Mouse (Mus musculus) hindbrain, embryonic 10.5 days (tissue): Measurements from ENCODE around the gene Dusp23. TPM values are rescaled to one million over a fixed set of nuclear protein-coding genes. Genes with fewer than 3 reads are reported as not detected.
A peak's percentile ranks its signal among the peaks of the same experiment; 100 is the strongest.

Experiments used
- DNase-seq: peaks from one replicate; pipeline ENCODE4 v3.0.0-alpha.2; 2017; ENCODE audit warnings: low spot score
- H3K27ac ChIP-seq: fragments of 300-500 bp; sonication (generic); 2 replicates; pipeline ENCODE4 v1.5.1; 2016; ENCODE audit warnings: mild to moderate bottlenecking, moderate library complexity
- H3K27me3 ChIP-seq: fragments of 300-500 bp; sonication (generic); 2 replicates; pipeline ENCODE4 v1.6.1; 2016; ENCODE audit warnings: mild to moderate bottlenecking; ENCODE audit not compliant: poor library complexity, insufficient read depth, severe bottlenecking
- H3K36me3 ChIP-seq: fragments of 300-500 bp; sonication (generic); 2 replicates; pipeline ENCODE4 v1.6.1; 2016; ENCODE audit warnings: mild to moderate bottlenecking, moderate library complexity
- H3K4me1 ChIP-seq: fragments of 300-500 bp; sonication (generic); replicated peaks from 2 replicates; pipeline ENCODE4 v1.6.1; 2016; ENCODE audit warnings: mild to moderate bottlenecking
- H3K4me3 ChIP-seq: fragments of 300-500 bp; sonication (generic); 2 replicates; pipeline ENCODE4 v1.5.1; 2016; ENCODE audit warnings: mild to moderate bottlenecking, moderate library complexity
- H3K9me3 ChIP-seq: fragments of 300-500 bp; sonication (generic); 2 replicates; pipeline ENCODE4 v1.6.1; 2016; ENCODE audit warnings: mild to moderate bottlenecking, moderate library complexity
- WGBS: fragments of 180-500 bp; shearing (Covaris S2); methylation state at CpG from one replicate; pipeline ENCODE4 v1.1.7; 2016; 5-methylcytosine and 5-hydroxymethylcytosine counted together
- polyA plus RNA-seq: library from polyadenylated mRNA; unstranded; fragments of >200 nt; fragmentation: Nextera tagmentation; extraction: Ambion mirVana; gene quantifications from 2 replicates; pipeline ENCODE4 v1.2.1, GENCODE M21; 2016

Dusp23 gene
- polyA plus RNA-seq, 1 experiment from 2014 or later, result 10.2 TPM

GRCm38 (mm10) chr1:172647236-172647635 lies 14.5 kb upstream of the Dusp23 start:
- no peak for DNase-seq
- WGBS, result 51% methylated on average over 4 of the region's 4 CpGs
- H3K36me3 ChIP-seq, result no peaks in the 10 kb centered on the region
- H3K27me3 ChIP-seq, result no peaks in the 10 kb centered on the region
- H3K9me3 ChIP-seq, result no peaks in the 10 kb centered on the region
- H3K4me3 ChIP-seq, result no peak overlapping the region
- no peaks in the 10 kb centered on the region for H3K4me1 ChIP-seq
- no peak overlapping the region for H3K27ac ChIP-seq

GRCm38 (mm10) chr1:172638781-172639180 lies 6.0 kb upstream of the Dusp23 start:
- Histone ChIP-seq H3K27me3 (no peaks in the 10 kb centered on the region), H3K4me1 (peaks cover 7% of the 10 kb centered on the region; the same call in 1 of the 2 replicates), H3K4me3 (no peak overlapping the region), H3K27ac (no peak overlapping the region), H3K36me3 (no peaks in the 10 kb centered on the region), H3K9me3 (no peaks in the 10 kb centered on the region)
- WGBS, result 60% methylated on average over 2 of the region's 2 CpGs
- no peak for DNase-seq

- no peaks in the 10 kb centered on the region for H3K36me3 ChIP-seq
- WGBS, result 87% methylated on average over 4 of the region's 4 CpGs
- DNase-seq, result no peak
- H3K4me1 ChIP-seq, result peaks cover 7% of the 10 kb centered on the region; the same call in 1 of the 2 replicates
- no peak overlapping the region for H3K4me3 ChIP-seq
- H3K9me3 ChIP-seq, result no peaks in the 10 kb centered on the region
- no peaks in the 10 kb centered on the region for H3K27me3 ChIP-seq
- H3K27ac ChIP-seq, result no peak overlapping the region
Observed at GRCm38 (mm10) chr1:172637801-172638200, 5.0 kb upstream of the Dusp23 start.

- Histone ChIP-seq H3K36me3 (no peaks in the 10 kb centered on the region), H3K27ac (no peak overlapping the region), H3K4me1 (peaks cover 11% of the 10 kb centered on the region; the same call in 1 of the 2 replicates), H3K4me3 (no peak overlapping the region), H3K27me3 (no peaks in the 10 kb centered on the region), H3K9me3 (no peaks in the 10 kb centered on the region)
- no peak for DNase-seq
- WGBS, result 88% methylated on average over 5 of the region's 5 CpGs
Observed at GRCm38 (mm10) chr1:172636266-172636665, 3.5 kb upstream of the Dusp23 start.

GRCm38 (mm10) chr1:172635258-172635657 lies 2.5 kb upstream of the Dusp23 start:
- Histone ChIP-seq H3K27ac (no peak overlapping the region), H3K9me3 (no peaks in the 10 kb centered on the region), H3K27me3 (no peaks in the 10 kb centered on the region), H3K36me3 (no peaks in the 10 kb centered on the region), H3K4me3 (no peak overlapping the region), H3K4me1 (peaks cover 11% of the 10 kb centered on the region; the same call in 1 of the 2 replicates)
- WGBS, result 65% methylated on average over 4 of the region's 4 CpGs
- no peak for DNase-seq

- WGBS, result 91% methylated on average over 2 of the region's 2 CpGs
- no peak overlapping the region for H3K4me3 ChIP-seq
- H3K4me1 ChIP-seq, result peaks cover 15% of the 10 kb centered on the region; the same call in 1 of the 2 replicates
- no peak for DNase-seq
- H3K9me3 ChIP-seq, result no peaks in the 10 kb centered on the region
- H3K27ac ChIP-seq, result no peak overlapping the region
- no peaks in the 10 kb centered on the region for H3K27me3 ChIP-seq
- no peaks in the 10 kb centered on the region for H3K36me3 ChIP-seq
Observed at GRCm38 (mm10) chr1:172634136-172634535, 1.4 kb upstream of the Dusp23 start.

GRCm38 (mm10) chr1:172631721-172632120 lies 1.0 kb downstream of the Dusp23 start:
- Histone ChIP-seq H3K36me3 (no peaks in the 10 kb centered on the region), H3K4me1 (peaks cover 15% of the 10 kb centered on the region; the same call in 1 of the 2 replicates), H3K27me3 (no peaks in the 10 kb centered on the region), H3K27ac (no peak overlapping the region), H3K9me3 (no peaks in the 10 kb centered on the region), H3K4me3 (no peak overlapping the region)
- DNase-seq, result no peak
- 89% methylated on average over 5 of the region's 5 CpGs for WGBS

- Histone ChIP-seq H3K4me1 (peaks cover 12% of the 10 kb centered on the region; the same call in 1 of the 2 replicates), H3K4me3 (no peak overlapping the region), H3K9me3 (no peaks in the 10 kb centered on the region), H3K27ac (peak overlapping the region; percentile 35; the same call in 1 of the 2 replicates), H3K36me3 (no peaks in the 10 kb centered on the region), H3K27me3 (no peaks in the 10 kb centered on the region)
- peak; percentile 20 for DNase-seq
- 68% methylated on average over 7 of the region's 7 CpGs for WGBS
Observed at GRCm38 (mm10) chr1:172629831-172630230, 2.9 kb downstream of the Dusp23 start.

- H3K36me3 ChIP-seq, result no peaks in the 10 kb centered on the region
- no peak overlapping the region for H3K27ac ChIP-seq
- DNase-seq, result no peak
- no peaks in the 10 kb centered on the region for H3K9me3 ChIP-seq
- 98% methylated on average over 3 of the region's 3 CpGs for WGBS
- no peaks in the 10 kb centered on the region for H3K27me3 ChIP-seq
- no peak overlapping the region for H3K4me3 ChIP-seq
- 0 out of 2 replicates have a peak, but pooled peaks cover 5% of the 10 kb centered on the region for H3K4me1 ChIP-seq
Observed at GRCm38 (mm10) chr1:172626306-172626705, 6.5 kb downstream of the Dusp23 start.

- Histone ChIP-seq H3K27ac (no peak overlapping the region), H3K4me3 (no peak overlapping the region), H3K27me3 (no peaks in the 10 kb centered on the region), H3K9me3 (no peaks in the 10 kb centered on the region), H3K36me3 (no peaks in the 10 kb centered on the region), H3K4me1 (no peaks in the 10 kb centered on the region)
- no peak for DNase-seq
- WGBS, result 81% methylated on average over 3 of the region's 3 CpGs
Observed at GRCm38 (mm10) chr1:172624081-172624480, 8.7 kb downstream of the Dusp23 start.

GRCm38 (mm10) chr1:172623599-172623998 lies 9.2 kb downstream of the Dusp23 start:
- Histone ChIP-seq H3K27ac (no peak overlapping the region), H3K4me3 (no peak overlapping the region), H3K27me3 (no peaks in the 10 kb centered on the region), H3K4me1 (no peaks in the 10 kb centered on the region), H3K36me3 (no peaks in the 10 kb centered on the region), H3K9me3 (no peaks in the 10 kb centered on the region)
- no peak for DNase-seq
- 77% methylated on average over 5 of the region's 5 CpGs for WGBS

- no peak overlapping the region for H3K27ac ChIP-seq
- no peaks in the 10 kb centered on the region for H3K27me3 ChIP-seq
- DNase-seq, result peak; percentile 71
- no peaks in the 10 kb centered on the region for H3K36me3 ChIP-seq
- no peak overlapping the region for H3K4me3 ChIP-seq
- 16% methylated on average over 7 of the region's 7 CpGs for WGBS
- H3K4me1 ChIP-seq, result peaks cover 22% of the 10 kb centered on the region
- no peaks in the 10 kb centered on the region for H3K9me3 ChIP-seq
Observed at GRCm38 (mm10) chr1:172619235-172619634, 13.5 kb downstream of the Dusp23 start.

GRCm38 (mm10) chr1:172618141-172618540 lies 14.6 kb downstream of the Dusp23 start:
- Histone ChIP-seq H3K27ac (no peak overlapping the region), H3K36me3 (no peaks in the 10 kb centered on the region), H3K27me3 (no peaks in the 10 kb centered on the region), H3K4me3 (no peak overlapping the region), H3K9me3 (no peaks in the 10 kb centered on the region), H3K4me1 (peaks cover 22% of the 10 kb centered on the region)
- DNase-seq, result peak; percentile 27
- 62% methylated on average over 4 of the region's 4 CpGs for WGBS
